Mouse (Mus musculus): ENCODE measurements around the gene D7Ertd443e. TPM values are rescaled to one million over a fixed set of nuclear protein-coding genes. Genes with fewer than 3 reads are reported as not detected.

Gene D7Ertd443e
- not detected in 2 replicates for polyA plus RNA-seq (2012; rRNA removed)

DNA sequence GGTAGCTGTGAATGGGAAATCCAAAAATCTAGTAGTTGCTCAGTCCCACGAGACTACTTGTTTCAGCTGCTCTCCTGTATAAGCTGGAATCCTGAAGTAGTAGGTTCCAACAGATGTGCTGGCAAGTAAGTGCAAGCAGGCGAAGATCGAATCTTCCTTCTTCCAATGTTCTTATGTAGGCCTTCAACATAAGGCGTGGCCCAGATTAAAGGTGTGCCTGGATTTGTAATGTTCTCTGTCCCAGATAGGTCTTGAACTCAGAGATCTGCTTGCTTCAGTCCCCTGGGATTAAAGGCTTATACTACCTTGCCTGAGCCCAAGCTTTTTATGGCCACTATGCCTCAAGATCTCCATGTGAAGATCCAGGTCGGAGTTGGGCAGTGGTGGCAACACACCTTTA, at the start of gene D7Ertd443e:
D7Ertd443e (minus strand) TSS at position 101 of the 400 bp plus-strand sequence.
- no peak for DNase-seq (ENCODE audit: low read depth, low spot score)
- 89% methylated on average over 5 of the region's 5 CpGs for WGBS

- no peak for DNase-seq (ENCODE audit: low read depth, low spot score)
- WGBS: 63% methylated on average over 3 of the region's 3 CpGs
Observed at GRCm38 (mm10) chr7:134431681-134432080, 46.2 kb upstream of the D7Ertd443e start.

DNA sequence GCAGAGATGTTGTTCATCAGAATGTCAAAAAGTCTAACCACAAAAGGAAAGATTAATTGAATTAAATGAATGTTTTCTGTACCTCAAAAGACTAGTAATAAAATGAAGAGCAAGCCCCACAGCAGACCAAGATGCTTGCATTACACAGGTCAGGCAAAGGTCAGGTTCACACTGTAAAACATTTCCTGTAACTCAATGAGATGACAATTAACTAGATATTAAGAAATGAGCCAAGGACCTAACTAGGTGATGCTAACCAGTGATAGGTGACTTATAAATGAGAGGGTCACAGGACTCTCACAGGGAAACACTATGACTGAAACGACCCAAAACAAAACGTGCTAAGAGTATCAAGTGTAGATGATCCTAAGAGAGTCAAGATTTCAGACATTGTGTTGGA, 43.2 kb upstream of the D7Ertd443e start:
- no peak for DNase-seq (ENCODE audit: low read depth, low spot score)
- 84% methylated on average over 2 of the region's 2 CpGs for WGBS

- no peak for DNase-seq (ENCODE audit: low read depth, low spot score)
- WGBS: 93% methylated on average over 9 of the region's 9 CpGs
Observed at GRCm38 (mm10) chr7:134415014-134415413, 29.6 kb upstream of the D7Ertd443e start.

DNA sequence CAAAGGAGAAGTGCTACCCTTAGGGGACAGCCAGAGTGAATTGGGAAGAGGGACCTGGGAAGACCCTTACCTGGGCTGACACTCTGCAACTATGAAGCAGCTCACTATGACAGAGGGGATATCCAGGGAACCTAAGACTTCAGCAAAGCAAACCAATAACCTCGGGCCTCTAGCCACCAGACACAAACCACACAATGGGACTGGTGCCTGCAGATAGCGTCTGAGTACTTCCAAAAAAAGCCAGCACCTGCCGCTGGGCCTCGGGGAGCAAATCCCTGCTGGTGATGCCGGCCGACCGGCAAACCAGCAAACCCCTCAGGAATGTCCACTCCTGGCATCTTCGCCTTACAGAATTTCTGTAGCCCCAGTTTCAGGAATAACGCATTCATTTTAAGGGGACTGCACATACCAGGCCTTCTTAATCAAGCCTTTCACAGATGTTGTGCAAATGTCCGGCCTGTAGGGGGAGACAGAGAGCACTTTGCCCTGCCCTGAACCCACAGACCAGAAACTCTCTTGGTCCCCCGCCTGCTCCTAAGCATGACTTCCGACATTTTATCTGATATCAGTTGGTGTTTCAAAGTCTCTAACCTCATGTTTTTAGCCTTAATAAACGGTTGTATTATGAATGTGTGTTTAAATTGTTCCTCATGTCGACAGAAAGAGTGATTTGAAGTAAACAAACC, 28.7 kb upstream of the D7Ertd443e start:
- DNase-seq (ENCODE audit: low read depth, low spot score): peak; percentile 29
- WGBS: 50% methylated on average over 14 of the region's 14 CpGs

GRCm38 (mm10) chr7:134408641-134409040, 23.2 kb upstream of the D7Ertd443e start:
- no peak for DNase-seq (ENCODE audit: low read depth, low spot score)
- WGBS: 91% methylated on average over 13 of the region's 13 CpGs

- no peak for DNase-seq (ENCODE audit: low read depth, low spot score)
- 81% methylated on average over 2 of the region's 2 CpGs for WGBS
Observed at GRCm38 (mm10) chr7:134400746-134401145, 15.3 kb upstream of the D7Ertd443e start.

GRCm38 (mm10) chr7:134396769-134397168, 11.3 kb upstream of the D7Ertd443e start:
- WGBS: 87% methylated on average over 8 of the region's 8 CpGs

DNA sequence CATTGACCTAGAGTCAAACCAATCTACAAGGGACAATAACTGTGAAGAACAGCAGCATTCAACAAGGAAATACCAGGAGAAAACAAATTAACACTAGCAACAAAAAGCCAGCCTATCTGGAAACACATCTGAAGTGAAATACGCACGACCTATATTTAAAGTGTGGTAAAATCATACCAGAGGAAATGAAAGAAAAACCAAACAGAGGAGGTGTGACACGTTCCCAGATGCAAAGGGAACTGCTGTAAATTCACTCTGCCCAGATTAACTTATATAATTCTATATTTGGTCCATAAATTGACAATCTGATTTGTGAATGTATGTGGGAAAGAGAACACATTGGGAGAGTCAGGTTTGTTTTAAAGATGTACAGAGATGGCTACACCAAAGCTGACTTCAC, 2.7 kb downstream of the D7Ertd443e start:
- DNase-seq (ENCODE audit: low read depth, low spot score): no peak
- 52% methylated on average over 3 of the region's 3 CpGs for WGBS

More at GRCm38 (mm10) chr7:134396769-134397168, 11.3 kb upstream of the D7Ertd443e start:
- no peak for DNase-seq (ENCODE audit: low read depth, low spot score)

- WGBS: 17% methylated on average over 4 of the region's 4 CpGs
- peak; percentile 25 for DNase-seq (ENCODE audit: low read depth, low spot score)
Observed at GRCm38 (mm10) chr7:134381407-134381861, 4.0 kb downstream of the D7Ertd443e start.

DNA sequence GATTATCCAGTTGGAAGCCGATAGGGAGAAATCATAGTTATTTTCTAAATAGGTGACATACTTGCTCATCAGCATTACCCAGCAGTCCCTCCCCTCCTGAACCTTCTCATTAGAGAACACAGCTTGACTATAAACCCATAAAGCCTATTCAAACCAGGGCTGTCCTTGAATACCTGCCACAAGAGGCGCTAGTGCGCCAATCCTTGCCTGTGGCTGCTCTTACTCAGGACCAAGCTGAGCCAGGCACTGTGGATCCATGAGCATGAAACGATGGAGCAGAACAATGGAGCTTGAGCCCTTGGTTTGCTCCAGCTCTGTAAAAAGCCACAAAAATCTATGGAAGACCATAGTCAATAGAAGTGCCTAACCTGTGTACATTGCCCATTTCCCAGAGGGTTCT, 7.2 kb downstream of the D7Ertd443e start:
- peak; percentile 6 for DNase-seq (ENCODE audit: low read depth, low spot score)
- WGBS: 66% methylated on average over 4 of the region's 4 CpGs

GRCm38 (mm10) chr7:134376786-134377185, 8.7 kb downstream of the D7Ertd443e start:
- no peak for DNase-seq (ENCODE audit: low read depth, low spot score)
- 66% methylated on average over 7 of the region's 7 CpGs for WGBS

GRCm38 (mm10) chr7:134372276-134372675, 13.2 kb downstream of the D7Ertd443e start:
- 60% methylated on average over 5 of the region's 5 CpGs for WGBS
- no peak for DNase-seq (ENCODE audit: low read depth, low spot score)

- 81% methylated on average over 4 of the region's 4 CpGs for WGBS
- DNase-seq (ENCODE audit: low read depth, low spot score): no peak
Observed at GRCm38 (mm10) chr7:134369241-134369640, 16.2 kb downstream of the D7Ertd443e start.

GRCm38 (mm10) chr7:134362257-134362870, 23.1 kb downstream of the D7Ertd443e start:
- WGBS: 84% methylated on average over 7 of the region's 7 CpGs
- no peak for DNase-seq (ENCODE audit: low read depth, low spot score)

DNA sequence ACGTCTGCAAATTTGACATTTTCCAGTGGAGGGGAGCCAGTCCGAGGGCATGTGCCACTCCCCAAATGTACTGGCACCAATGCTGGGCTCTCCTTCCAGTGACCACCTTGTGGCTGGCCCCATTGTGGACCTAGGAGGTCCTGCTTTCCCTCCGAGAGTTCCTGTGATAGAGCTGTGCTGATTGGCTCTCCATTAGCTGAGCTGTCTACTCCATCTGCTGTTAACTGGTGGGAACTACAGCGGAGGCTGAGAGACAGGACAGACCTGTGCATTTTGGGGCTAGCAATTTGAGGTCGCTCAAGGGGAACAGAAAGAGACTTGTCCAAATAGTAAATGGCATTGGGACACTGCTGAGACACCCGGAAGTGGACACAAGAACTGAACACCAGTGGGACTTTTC, 36.6 kb downstream of the D7Ertd443e start:
- WGBS: 23% methylated on average over 6 of the region's 6 CpGs
- DNase-seq (ENCODE audit: low read depth, low spot score): no peak

DNA sequence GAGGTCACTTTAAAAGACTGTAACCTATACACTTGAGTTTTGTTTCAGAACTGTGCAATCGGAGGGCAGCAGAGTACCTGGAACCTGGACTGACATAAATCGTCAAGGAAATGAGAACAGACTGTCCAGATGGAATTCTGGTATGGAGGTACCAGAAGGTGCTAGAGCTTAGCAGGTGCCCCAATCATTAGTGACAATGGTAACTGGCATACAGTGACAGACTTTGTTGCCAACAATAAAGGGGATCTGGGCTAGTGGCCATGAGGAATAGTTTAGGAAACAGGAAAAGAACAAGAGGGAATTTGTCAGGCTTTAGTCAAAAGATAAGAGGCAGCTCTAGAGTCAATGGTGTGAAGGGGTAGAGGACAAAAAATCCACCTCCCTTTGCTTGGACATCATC, 43.3 kb downstream of the D7Ertd443e start:
- DNase-seq (ENCODE audit: low read depth, low spot score): no peak
- 70% methylated on average over 2 of the region's 2 CpGs for WGBS

DNA sequence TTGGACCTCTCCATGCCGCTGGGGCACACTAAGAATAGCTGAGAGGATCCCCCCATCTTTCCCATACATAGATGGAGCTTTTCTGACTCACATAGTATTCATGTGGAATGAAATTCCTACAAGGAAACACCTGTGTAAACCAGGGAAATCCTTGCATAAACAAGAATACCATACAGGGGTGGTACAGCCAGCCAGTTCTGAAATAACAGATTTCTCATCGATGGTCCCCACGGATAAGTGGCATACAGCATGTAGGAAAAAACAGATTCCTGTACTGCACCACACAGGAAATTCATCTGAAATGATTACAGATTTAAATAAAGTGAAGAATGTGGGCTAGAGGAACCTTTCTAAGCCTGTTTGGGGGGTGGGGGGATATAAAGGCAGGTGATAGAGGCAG, 49.5 kb downstream of the D7Ertd443e start:
- no peak for DNase-seq (ENCODE audit: low read depth, low spot score)
- 61% methylated on average over 3 of the region's 3 CpGs for WGBS

GRCm38 (mm10) chr7:134320979-134321378, 64.5 kb downstream of the D7Ertd443e start:
- WGBS: 78% methylated on average over 10 of the region's 10 CpGs
- DNase-seq (ENCODE audit: low read depth, low spot score): no peak

- DNase-seq (ENCODE audit: low read depth, low spot score): no peak
- WGBS: 81% methylated on average over 3 of the region's 3 CpGs
Observed at GRCm38 (mm10) chr7:134302084-134302483, 83.4 kb downstream of the D7Ertd443e start.

GRCm38 (mm10) chr7:134301285-134301684, 84.2 kb downstream of the D7Ertd443e start:
- WGBS: 49% methylated on average over 8 of the region's 8 CpGs

More at GRCm38 (mm10) chr7:134301285-134301684, 84.2 kb downstream of the D7Ertd443e start:
- DNase-seq (ENCODE audit: low read depth, low spot score): no peak

Measured in large intestine, adult 2 months (tissue).